Mouse (Mus musculus): Measurements from ENCODE around the gene S100a5. TPM values are rescaled to one million over a fixed set of nuclear protein-coding genes. Genes with fewer than 3 reads are reported as not detected.

Gene S100a5
- total and polyA plus RNA-seq, 3 experiments: not detected

- H3K9ac ChIP-seq (ENCODE audit: insufficient read depth, low read depth): no peak overlapping the region
- DNase-seq (ENCODE audit: extremely low read depth): no peak
- peaks cover 7% of the 10 kb centered on the region for H3K9me3 ChIP-seq (replicated peaks; ENCODE audit: low read length)
- H3K4me2 ChIP-seq (ENCODE audit: insufficient read depth, low read depth, poor library complexity, severe bottlenecking): no peak overlapping the region
- dilution Hi-C loops (cut with MboI; ENCODE audit: extremely low pct_ligation_motif_present, extremely low pct_unique_long_range_greater_than_20kb, low sequenced_read_pairs): no loop called here
- peaks cover 2 to 6% of the 10 kb centered on the region in 2 experiments; a peak in 3 of 4 replicates for H3K4me1 ChIP-seq (ENCODE audit: control insufficient read depth in 1 of 2, insufficient read depth in 2 of 2)
- no peaks in the 10 kb centered on the region for H3K79me2 ChIP-seq (replicated peaks; ENCODE audit: control insufficient read depth, extremely low read depth, insufficient read depth, poor library complexity, severe bottlenecking)
- H3K36me3 ChIP-seq (replicated peaks in 1 of 2; ENCODE audit: control insufficient read depth in 1 of 2, insufficient read depth in 1 of 2, low read length in 1 of 2): no peaks in the 10 kb centered on the region
- H3K27me3 ChIP-seq (replicated peaks): no peaks in the 10 kb centered on the region
- no peak overlapping the region for H3K4me3 ChIP-seq (replicated peaks in 1 of 3; ENCODE audit: low read depth in 2 of 3, low read length in 2 of 3, poor library complexity in 1 of 3)
- no peak overlapping the region for H3K27ac ChIP-seq (ENCODE audit: insufficient read depth, low read depth)
- in situ Hi-C loops (cut with MboI; ENCODE audit: low pct_ligation_motif_present, low pct_unique_long_range_greater_than_20kb, low sequenced_read_pairs): no loop called here
- TF ChIP-seq POLR2A (IDR thresholded peaks at IDR 0.05; ENCODE audit: low read depth, low read length): no peak
- no peak for TF ChIP-seq MAFK (IDR thresholded peaks at IDR 0.05; ENCODE audit: insufficient replicate concordance, low read length)
These were observed 10.1 kb upstream of the S100a5 start for GRCm38 (mm10) chr3:90598212-90598611.

DNA sequence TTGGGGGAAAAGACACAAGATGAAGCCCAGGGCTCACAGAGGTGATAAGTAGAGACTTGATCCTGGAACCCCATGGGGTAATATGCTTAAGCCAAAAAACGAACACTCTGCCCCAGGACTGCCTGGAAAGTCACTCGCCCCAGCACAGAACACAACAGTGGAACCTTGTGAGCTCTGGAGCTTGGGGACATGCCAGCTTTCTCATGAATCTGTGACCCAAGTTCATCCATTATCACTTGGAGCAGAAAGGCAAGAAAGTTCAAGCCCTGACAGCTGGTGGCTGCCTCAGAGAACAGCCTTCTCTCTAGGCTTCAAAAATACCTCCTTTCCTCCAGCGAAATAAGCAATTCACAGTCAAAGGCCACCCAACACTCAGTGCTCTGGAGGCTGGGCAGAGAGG, 8.9 kb upstream of the S100a5 start:
- Histone ChIP-seq H3K36me3 (replicated peaks in 1 of 2; ENCODE audit: control insufficient read depth in 1 of 2, insufficient read depth in 1 of 2, low read length in 1 of 2) (no peaks in the 10 kb centered on the region), H3K27ac (ENCODE audit: insufficient read depth, low read depth) (no peak overlapping the region), H3K4me3 (replicated peaks in 1 of 3; ENCODE audit: low read depth in 2 of 3, low read length in 2 of 3, poor library complexity in 1 of 3) (no peak overlapping the region), H3K4me1 (ENCODE audit: control insufficient read depth in 1 of 2, insufficient read depth in 2 of 2) (peaks cover 6 to 7% of the 10 kb centered on the region in 2 experiments), H3K27me3 (replicated peaks) (no peaks in the 10 kb centered on the region), H3K79me2 (replicated peaks; ENCODE audit: control insufficient read depth, extremely low read depth, insufficient read depth, poor library complexity, severe bottlenecking) (no peaks in the 10 kb centered on the region), H3K9me3 (replicated peaks; ENCODE audit: low read length) (peaks cover under 1% of the 10 kb centered on the region), H3K9ac (ENCODE audit: insufficient read depth, low read depth) (no peak overlapping the region), H3K4me2 (ENCODE audit: insufficient read depth, low read depth, poor library complexity, severe bottlenecking) (no peak overlapping the region)
- no peak for TF ChIP-seq NRF1 (IDR thresholded peaks at IDR 0.05; ENCODE audit: low read depth, low read length)
- TF ChIP-seq MEF2A (IDR thresholded peaks at IDR 0.05; ENCODE audit: borderline replicate concordance, low read depth, low read length): no peak
- no peak for TF ChIP-seq USF1 (IDR thresholded peaks at IDR 0.05; ENCODE audit: low read depth, low read length)
- TF ChIP-seq ZNF384 (IDR thresholded peaks at IDR 0.05; ENCODE audit: low read depth, low read length): no peak
- no peak for TF ChIP-seq CHD1 (IDR thresholded peaks at IDR 0.05; ENCODE audit: low read depth, low read length)
- no peak for TF ChIP-seq UBTF (IDR thresholded peaks at IDR 0.05; ENCODE audit: low read depth, low read length)
- no peak for TF ChIP-seq USF2 (conservative IDR thresholded peaks at IDR 0.05; ENCODE audit: low read depth, low read length)
- TF ChIP-seq ZC3H11A (IDR thresholded peaks at IDR 0.05; ENCODE audit: low read depth, low read length): no peak
- TF ChIP-seq MXI1 (IDR thresholded peaks at IDR 0.05; ENCODE audit: low read depth, low read length): no peak
- no peak for TF ChIP-seq GABPA (IDR thresholded peaks at IDR 0.05; ENCODE audit: insufficient replicate concordance, low read depth, low read length)
- no peak for TF ChIP-seq BHLHE40 (IDR thresholded peaks at IDR 0.05; ENCODE audit: low read depth, low read length)
- TF ChIP-seq SMC3 (IDR thresholded peaks at IDR 0.05; ENCODE audit: low read depth, low read length): no peak
- TF ChIP-seq ELF1 (IDR thresholded peaks at IDR 0.05; ENCODE audit: low read depth, low read length): no peak
- TF ChIP-seq ZMIZ1 (IDR thresholded peaks at IDR 0.05; ENCODE audit: low read depth, low read length): no peak
- no peak for TF ChIP-seq JUN (IDR thresholded peaks at IDR 0.05; ENCODE audit: insufficient read depth, low read depth, low read length)
- TF ChIP-seq MAX (IDR thresholded peaks at IDR 0.05; ENCODE audit: low read length): no peak
- in situ Hi-C loops (cut with MboI; ENCODE audit: low pct_ligation_motif_present, low pct_unique_long_range_greater_than_20kb, low sequenced_read_pairs): no loop called here
- DNase-seq (ENCODE audit: extremely low read depth): no peak
- dilution Hi-C loops (cut with MboI; ENCODE audit: extremely low pct_ligation_motif_present, extremely low pct_unique_long_range_greater_than_20kb, low sequenced_read_pairs): no loop called here

Data from CH12.LX (cell line).